Mouse (Mus musculus) kidney, adult 9 months (tissue): ENCODE measurements at regions not wholly inside any gene's neighbourhood (a gene's known extent, or its start where the extent isn't known, plus 50 kb on each side); places are given as distances from the start of the nearest gene placed in this dataset.

Source experiments
- DNase-seq: peaks from one replicate; pipeline ENCODE4 v3.0.0; 2022

DNA sequence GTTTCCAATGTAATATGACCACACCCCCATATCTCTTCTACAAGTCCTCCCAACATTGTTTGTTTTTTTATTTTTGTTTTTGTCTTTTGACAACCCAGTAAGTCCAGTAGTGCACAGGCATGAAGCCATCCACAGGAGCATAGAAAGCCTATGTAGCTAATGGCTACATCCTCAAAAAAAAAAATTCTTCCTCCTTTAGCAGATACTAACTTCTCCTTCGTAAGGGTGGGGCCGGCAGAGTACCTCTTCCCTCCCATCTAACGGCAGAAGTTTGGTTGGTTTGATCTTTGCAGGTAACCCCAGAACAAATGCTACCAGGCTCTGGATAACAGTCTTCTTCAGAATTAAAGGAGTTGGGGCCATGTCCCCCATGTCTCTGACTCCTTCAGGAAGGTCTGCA, 158.9 kb downstream of the Ly86 start:
- DNase-seq = no peak

DNA sequence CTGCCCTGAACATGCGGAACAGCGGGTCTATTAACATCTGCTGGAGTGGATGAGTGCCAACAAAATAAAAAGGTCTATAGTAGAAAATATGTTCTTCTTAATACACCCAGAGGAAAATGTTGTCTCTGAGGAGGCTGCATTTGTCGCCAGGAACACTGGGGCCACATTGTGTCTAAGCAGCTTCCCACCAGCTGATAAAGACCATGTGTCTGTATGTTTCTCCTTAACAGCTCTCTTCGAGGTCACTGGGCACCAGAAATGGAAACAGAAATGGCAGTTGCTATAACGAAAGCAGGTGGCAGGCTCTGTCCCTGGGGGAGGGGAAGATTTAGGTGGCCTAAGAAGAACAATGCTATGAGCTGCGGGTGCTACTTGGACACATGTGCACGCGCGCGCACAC, 159.4 kb downstream of the Ly86 start:
- DNase-seq = no peak

DNA sequence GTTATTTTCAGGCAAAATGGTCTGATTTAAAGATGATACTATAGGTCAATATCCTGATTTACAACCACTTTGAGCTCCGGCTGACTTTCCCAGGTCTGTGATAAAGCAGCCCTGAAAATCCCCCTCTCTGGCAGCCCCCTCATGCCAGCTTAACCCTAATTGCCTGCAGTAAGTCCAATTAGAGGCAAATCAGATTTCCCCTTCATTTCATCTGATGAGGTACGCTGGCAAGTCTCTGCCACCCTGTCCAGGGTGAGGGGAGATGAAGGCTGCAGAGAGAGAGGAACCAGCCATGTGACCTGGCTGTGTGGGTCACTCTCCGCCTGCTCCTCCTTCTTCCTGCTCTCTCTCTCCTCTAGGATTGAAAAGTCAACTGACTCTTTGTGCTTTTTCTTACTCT, 160.6 kb downstream of the Ly86 start:
- DNase-seq = peak; percentile 29

DNA sequence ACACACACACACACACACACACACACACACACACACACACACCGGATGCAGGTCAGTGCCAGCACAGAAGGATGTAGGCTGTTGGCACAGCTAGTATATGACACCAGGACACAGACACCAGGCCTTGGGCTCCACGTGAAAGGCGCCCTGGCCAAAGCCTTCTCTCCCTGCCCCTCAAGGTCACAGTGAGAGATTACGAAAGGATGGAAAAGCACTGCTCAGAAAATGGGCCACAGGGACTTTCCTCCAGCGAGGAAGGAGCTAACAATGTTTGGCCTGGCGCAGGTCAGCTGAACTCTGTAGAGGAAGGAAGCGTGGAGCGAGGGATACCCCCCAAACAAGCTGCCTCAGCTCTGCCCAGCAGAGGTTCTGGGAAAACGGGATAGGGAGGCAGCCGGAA, 161.0 kb downstream of the Ly86 start:
- DNase-seq = peak; percentile 73

DNA sequence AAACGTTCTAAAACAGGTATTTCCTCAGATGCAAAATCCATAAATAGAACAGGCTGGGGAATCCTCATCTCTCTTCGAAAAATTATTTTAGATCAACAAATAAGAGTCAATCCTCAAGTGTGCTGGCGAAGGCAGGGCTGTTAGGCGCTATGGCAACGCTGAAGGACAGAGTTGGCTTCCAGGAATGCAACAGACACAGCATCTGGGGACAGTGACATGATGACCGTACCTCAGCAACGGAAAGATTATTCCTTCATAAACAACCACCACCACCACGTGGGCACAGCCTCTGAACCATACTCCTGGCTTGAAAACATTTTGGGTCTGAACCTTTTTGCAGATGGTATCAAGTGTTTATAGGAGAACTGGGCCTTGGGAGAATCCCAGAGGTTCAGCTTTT, 161.7 kb downstream of the Ly86 start:
- no peak for DNase-seq

DNA sequence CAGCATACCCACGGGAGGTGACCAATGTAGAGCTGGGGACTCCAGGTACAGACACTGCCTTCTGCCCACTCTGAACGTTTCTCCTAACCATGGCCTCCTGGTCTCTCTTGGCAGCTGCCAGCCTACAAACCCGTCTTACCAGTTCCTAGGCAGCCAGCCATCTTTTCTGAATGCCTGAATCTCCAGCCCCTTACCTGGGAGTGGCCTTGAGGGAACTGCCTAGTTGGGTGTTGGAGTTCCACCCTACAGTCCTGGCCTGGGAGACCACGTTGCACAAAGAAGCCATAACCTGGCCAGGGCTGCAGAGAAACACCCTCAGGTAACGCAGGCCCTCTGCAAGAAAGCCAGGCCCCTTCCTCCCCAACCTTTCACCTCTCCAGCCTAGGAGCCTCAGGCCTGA, 162.1 kb downstream of the Ly86 start:
- DNase-seq = peak; percentile 89

DNA sequence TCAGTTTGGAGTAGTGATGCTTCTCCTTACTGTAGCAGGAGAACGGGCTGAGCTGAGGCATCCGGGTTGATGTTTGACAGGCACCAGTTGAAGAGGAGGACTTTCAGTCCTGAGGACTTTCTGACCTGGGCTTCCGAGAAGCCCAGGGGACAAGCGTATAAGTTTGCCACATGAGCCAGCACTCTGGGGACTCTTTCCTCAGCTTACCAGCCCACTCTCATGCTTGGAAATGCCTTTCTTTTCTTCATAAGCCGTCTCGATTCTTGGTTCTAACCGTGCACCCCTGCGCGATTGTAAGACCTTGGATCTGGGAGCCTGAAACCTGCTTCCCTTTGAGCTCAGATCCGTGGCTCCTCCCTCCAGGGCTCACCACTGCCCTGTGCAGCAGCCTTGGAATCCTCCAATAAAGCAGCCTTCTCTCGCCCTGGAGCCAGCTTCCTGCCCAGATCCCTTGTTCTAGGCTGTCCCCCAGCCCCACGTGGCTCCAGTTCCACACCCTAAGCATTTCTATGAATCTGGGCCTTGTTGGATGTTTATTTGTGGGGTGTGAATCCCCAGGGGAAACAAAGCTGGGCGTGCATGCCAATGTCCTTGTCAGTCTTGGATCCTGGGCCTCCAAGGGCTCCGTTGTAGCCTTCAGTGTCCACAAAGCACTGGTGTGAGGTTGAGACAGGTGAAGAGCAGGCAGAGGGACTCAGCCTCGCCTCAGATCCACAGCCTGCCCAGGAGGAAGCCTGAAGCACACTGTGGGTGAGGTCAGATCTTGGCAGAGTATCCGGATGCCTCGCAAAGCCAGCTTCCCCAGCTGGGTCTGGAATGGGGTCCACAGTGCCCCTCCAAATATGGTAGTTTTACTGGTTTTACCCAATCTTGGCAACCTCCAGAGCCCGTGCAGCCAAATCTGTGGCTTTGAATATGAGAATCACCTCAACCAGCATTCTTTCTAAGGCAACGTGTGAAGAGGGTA, 163.7 kb downstream of the Ly86 start:
- DNase-seq = peak; percentile 80

DNA sequence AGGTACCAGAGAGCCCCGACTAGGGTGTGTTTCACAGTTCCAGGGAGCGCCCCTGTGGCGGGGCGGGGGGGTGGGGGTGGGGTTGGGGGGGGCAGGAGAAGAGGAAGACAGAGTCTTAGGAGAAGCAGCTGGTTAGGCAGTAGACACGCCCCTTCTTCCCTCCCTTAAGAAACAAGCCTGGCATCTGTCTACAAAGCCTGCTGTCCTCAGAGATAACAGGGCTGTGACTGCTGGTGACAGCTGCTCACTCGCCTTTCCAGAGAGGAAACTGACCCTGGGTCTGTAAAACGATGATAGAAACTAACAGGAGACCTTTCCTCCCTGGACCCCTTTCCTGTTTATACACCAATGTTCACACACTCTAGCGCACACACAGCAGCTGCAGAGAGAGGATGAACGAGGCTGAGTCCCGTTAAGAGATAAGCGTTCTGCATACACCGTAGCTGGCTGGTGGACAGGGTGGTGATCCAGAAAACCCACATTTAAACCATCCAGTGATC, 164.4 kb downstream of the Ly86 start:
- peak; percentile 36 for DNase-seq

DNA sequence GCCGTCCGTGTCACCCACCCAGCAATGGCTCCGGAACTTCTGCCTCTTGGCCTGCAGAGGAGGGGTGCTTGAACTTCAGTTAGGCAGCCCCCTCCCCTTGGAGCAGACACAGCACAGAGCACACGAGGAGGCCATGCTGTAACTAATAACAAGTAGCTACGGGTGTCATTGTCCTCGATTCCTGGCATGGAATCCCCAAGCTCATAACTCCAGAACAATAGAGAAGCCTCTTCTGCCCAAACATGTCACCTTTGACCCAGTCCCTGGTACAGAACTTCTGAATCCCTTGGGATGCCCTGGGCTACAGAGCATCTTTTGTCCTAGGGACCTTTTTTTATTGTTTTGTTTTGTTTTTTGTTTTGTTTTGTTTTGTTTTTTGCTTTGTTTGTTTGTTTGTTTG, 165.5 kb downstream of the Ly86 start:
- no peak for DNase-seq

DNA sequence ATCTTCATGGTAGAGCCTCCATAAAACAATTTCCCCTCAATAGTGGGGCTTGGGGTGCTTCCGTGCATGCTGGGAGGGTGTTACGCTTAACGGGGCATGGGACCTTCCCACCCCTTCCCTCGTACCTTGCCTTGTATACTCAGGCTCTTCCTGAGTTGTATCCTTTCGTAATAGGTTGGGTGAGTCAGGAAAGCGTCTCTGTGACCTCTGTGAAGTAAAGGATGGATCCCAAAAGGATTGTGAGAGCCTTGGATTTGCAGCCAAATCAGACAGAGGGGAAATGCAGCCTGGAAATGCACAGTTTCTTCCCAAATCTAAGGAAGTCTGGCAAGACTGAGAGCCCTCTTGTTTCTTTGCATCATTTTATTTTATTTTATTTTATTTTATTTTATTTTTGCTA, 166.0 kb downstream of the Ly86 start:
- no peak for DNase-seq

DNA sequence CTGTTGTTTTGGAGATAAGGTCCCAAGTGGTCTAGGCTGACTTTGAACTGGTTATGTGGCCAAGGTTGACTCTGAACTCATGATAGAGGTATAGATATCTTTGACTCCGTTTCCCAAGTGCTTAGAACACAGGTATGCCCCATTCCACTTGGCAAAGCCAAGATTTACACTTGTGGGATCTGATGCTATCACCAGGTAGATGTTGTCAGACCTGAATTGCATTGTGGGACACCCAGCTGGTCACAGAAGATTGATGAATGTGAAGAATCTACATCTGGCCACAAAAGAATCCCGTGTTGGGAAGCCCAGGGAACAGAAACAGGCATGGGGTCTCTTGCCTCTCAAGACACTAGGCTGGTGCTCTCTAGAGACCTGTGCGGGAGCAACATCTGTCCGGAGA, 166.4 kb downstream of the Ly86 start:
- DNase-seq = no peak

DNA sequence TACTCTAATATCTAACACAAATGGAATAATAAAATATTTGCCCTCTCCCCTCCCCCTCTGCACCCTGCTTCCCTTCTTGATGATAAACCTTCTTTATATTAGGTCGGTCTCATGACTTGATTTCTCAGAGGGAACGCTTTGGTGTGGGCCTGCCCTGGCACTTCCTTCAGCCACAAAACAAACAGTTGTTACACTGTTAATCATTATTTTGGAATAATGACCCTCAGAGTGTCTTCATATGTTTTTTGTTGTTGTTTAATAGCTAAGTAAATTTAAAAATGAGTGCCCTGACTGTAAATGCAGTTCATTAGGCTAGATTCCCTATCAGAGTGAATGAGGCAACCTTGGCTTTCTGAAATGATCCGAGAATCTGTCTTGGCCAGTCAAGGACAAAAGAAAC, 167.8 kb downstream of the Ly86 start:
- DNase-seq = peak; percentile 58

DNA sequence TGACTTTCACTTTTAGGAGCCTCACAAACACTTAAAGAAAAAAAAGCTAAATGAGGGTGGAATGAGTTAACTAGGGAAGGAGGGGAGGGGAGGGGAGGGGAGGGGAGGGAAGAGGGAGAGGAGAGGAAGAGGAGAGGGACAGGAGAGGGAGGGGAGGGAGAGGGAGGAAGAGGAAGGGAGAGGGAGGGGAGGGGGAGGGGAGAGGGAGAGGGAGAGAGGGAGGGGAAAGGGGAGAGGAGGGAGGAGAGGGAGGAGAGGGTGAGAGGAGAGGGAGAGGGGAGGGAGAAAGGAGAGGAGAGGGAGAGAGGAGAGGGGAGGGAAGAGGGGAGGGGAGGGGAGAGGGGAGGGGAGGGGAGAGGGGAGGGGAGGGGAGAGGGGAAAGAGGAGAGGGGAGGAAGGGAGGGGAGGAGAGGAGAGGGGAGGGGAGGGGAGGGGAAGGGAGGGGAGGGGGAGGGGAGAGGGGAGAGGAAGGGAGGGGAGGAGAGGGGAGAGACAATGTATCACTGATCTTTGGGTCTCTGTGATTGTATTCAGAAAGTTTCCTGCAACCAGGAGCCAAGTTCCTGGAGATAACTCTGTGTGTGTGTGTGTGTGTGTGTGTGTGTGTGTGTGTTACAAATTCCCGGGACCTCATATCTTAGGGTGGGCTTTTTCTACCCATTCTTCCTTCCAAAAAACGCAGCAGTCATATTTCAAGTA, 168.3 kb downstream of the Ly86 start:
- no peak for DNase-seq

DNA sequence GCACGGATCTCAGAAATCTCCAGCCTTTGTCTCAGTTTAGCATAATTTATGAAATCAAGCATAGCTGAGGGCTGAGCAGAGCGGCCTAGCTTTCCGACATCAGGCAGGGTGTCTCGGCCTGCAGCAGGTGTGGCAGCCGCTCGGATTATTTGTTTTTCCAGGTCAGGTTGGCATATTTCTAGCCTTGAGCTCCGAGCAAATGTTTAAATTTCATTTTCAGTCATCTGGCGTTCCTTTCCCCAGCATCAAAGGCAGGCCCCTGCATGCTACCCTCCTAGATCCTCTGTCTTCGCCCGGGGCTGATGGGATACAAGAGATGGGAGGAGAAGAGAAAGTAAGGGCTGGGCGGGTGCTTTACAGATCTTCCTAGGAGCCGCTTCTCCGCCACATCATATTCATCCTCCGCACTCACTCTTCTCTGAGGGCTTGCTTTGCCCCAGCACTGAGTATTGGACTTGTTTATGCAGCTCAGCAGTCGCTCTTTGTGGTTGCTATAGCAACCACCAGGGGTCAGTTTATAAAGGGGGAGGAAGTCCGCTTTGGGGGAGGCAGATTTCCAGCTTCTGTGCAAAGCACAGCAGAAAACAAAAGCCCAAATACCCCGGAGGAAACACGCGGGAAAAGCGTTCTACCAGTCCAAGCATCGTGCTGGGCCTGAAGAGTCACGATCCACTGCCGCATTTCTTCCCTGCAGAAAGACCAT, 169.0 kb downstream of the Ly86 start:
- DNase-seq = peak; percentile 79

DNA sequence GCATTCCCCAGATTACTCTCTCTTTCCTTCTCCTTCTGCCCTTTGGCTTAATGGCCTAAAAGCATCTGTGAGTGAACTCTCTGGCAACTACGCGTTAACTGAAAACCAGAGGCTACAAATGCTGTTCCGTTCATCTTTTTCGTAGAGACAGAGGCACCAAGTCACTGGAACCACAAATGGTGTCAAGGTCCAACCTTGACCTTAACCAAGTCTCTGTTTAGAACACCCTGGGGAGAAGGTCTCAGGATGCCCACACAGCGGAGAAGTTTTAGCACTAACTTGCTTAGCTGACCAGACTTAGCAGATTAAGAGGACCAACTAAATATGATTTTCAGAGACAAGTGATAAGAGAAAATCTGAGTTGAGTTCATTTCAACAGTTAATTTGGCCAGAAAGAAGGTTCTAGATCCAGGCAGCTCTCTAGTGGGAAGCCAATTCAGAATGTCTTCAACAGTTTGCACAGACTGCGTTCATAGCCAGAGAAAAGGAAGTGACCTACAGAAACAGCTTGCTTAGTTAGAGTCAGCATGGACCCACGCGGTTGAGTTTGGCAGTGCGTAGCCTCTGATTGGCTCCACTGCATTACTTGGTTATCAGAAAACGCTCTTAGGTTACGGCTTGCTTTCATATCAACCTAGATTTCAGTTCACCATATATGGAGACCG, 169.8 kb downstream of the Ly86 start:
- no peak for DNase-seq

DNA sequence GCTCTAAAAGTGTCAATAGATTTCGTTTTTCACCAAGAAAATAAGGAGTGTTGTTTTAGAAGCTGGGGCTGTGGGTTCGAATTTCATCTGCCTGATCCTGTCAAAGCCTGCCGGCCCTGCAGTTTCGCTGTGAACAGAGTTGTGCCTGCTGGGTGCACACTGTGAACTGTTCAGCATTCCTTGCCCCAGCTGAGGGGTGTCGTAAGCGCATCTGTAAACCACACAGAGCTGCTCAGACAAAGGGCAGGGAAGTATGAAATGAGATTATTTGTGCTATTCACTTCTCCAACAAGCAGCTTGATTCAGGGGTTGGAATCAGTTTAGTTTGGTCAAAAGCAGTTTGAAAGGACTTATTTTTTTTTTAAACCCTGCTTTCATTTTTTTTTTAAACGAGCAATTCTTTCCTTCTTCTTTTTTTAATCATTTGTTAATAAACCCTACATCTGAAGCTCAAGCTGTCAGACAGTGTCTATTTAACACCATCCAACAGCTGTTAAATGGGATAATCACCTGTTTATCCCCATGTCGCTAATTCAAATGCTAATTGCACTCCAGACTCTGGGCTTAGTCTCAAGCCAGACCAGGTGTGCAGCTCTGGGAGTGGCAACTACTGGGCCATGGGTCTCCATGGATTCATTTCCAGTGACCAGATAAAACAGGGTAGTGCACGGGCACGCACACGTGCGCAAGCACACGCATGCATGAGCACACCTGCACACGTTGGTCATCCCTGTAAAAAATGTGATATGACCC, 172.2 kb downstream of the Ly86 start:
- no peak for DNase-seq

DNA sequence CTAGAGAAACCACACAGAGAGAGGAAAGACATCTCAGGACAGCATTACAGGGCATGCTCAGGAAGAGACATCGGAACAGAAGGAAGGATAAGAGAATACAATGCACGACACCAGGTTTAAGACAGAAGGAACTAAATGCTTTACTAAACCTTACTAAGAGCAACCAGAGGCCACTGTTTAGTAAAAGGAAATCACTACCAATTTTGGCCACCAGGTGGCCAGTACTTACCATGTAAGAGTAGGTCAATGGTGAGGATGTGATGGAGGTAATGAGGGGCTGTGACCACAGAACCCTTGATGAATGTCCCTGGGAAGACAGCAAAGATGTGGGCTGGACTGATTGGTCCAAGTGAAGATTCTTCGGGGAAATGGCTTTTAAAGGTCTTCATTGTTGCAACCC, 174.9 kb downstream of the Ly86 start:
- peak; percentile 60 for DNase-seq

DNA sequence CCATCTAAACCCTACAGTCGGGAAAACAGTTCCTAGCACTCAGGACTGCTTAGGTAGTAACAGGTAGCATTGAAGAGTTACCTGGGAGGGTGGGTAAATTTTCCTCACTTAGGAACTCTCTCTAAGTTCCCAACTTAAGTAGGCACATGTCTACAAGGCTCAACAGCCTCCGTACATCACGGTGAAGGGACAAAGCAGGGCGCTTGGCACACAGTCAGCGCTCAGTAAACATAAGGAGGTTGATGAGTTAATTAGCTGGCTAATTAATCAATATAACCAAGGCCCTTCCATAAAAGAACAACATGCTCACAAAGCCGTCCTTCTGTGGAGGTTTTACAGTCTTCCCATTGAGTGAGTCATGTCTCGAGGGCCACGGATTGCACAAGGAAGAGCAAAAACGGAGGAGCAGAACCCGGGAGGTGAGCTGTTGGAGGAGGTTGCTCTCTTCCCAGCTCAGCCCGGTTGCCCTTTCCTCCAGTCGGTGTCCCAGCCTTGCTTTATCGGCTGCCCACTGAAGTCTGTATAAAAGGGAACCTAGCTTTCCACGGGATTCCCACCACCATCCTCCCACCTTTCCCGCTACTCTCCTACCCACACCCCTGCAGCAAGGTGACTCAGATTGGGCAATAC, 180.2 kb downstream of the Ly86 start:
- no peak for DNase-seq

DNA sequence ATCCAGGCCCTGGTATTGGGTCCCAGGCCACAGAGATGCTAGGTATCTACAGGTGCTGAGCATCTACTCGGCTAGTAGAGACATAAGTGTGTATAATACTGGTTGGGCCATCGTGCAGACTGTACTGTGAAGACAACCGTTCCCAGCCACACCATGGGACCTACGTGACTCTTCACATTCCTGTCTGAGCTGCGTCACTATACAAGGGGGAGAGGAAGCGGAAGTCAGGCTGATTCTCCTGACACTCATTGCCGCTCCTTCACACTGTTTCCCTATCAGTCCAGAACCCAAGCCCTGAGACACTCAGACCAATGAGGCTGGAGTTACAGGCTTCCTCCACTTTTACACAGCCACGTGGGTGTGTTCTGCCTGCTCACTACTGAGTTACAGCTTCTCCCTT, 181.1 kb downstream of the Ly86 start:
- no peak for DNase-seq

DNA sequence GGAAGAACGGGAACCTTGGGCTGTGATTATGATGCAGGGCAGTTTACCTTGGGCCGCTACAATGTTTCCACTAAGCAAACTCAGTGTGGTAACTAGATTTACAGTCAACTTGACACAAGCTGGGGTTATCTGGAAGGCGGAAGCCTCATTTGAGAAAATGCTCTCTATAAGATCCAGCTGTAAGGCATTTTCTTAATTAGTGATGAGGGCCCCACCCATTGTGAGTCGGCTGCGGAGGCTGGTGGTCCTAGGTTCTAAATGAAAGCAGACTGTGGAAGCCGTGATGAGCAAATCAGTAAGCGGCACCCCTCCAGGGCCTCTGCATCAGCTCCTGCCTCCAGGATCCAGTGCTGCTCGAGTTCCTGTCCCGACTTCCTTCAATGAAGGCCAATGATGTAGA, 183.4 kb downstream of the Ly86 start:
- no peak for DNase-seq

DNA sequence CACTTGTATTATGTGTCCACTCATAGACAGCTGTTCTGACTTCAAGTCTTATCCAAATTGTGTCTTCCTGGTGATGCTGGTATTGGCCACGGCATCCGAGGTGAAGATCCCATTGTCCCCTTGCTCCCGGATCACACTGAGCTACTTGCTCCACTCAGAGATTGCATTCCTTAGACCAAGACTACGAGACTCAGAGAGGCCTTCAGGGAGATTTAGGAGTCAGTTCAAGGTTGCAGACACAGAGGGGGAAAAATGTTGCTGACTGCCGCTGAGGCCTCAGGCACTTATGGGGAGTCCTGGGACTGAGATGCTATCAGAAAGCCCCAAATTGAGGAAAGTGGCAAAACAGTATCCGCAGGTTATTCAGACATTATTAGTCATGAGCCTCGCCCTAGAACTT, 183.9 kb downstream of the Ly86 start:
- no peak for DNase-seq
